Mouse (Mus musculus): ENCODE measurements at regions not wholly inside any gene's neighbourhood (a gene's known extent, or its start where the extent isn't known, plus 50 kb on each side); places are given as distances from the start of the nearest gene placed in this dataset.

- CTCF ChIA-PET = no interaction called here
- POLR2A ChIA-PET = no interaction called here
Observed at GRCm38 (mm10) chr5:62997464-62997863, 183.8 kb downstream of the Dthd1 start.

- CTCF ChIA-PET = no interaction called here
Observed at GRCm38 (mm10) chr5:63034446-63034845, 220.8 kb downstream of the Dthd1 start.

GRCm38 (mm10) chr5:63045751-63046150 is 232.1 kb downstream of the Dthd1 start:
- ChIA-PET POLR2A (no interaction called here), CTCF (no interaction called here)

More at GRCm38 (mm10) chr5:63034446-63034845, 220.8 kb downstream of the Dthd1 start:
- POLR2A ChIA-PET = no interaction called here

- POLR2A ChIA-PET = no interaction called here
- CTCF ChIA-PET = no interaction called here
Observed at GRCm38 (mm10) chr5:63063301-63063700, 249.7 kb downstream of the Dthd1 start.

- ChIA-PET POLR2A (interaction anchor here in 1 of 4 experiments (0.6 kb wide), 1 partner anchor 13 kb away, joined by 4 read pairs; no protein-coding TSS in a partner anchor), CTCF (no interaction called here)
Observed at GRCm38 (mm10) chr5:63066872-63067271, 253.2 kb downstream of the Dthd1 start.

GRCm38 (mm10) chr5:63098129-63098528 is 284.5 kb downstream of the Dthd1 start:
- POLR2A ChIA-PET = no interaction called here
- CTCF ChIA-PET = no interaction called here

- ChIA-PET POLR2A (no interaction called here), CTCF (no interaction called here)
Observed at GRCm38 (mm10) chr5:63132552-63132951, 318.9 kb downstream of the Dthd1 start.

- POLR2A ChIA-PET = no interaction called here
- CTCF ChIA-PET = no interaction called here
Observed at GRCm38 (mm10) chr5:63137957-63138356, 324.3 kb downstream of the Dthd1 start.

GRCm38 (mm10) chr5:63169687-63170086 is 356.1 kb downstream of the Dthd1 start:
- POLR2A ChIA-PET = no interaction called here
- CTCF ChIA-PET = no interaction called here

GRCm38 (mm10) chr5:63170493-63170892 is 356.9 kb downstream of the Dthd1 start:
- ChIA-PET POLR2A (no interaction called here), CTCF (no interaction called here)

- CTCF ChIA-PET = no interaction called here
- POLR2A ChIA-PET = no interaction called here
Observed at GRCm38 (mm10) chr5:63213381-63213780, 399.8 kb downstream of the Dthd1 start.

- CTCF ChIA-PET = no interaction called here
- POLR2A ChIA-PET = no interaction called here
Observed at GRCm38 (mm10) chr5:63219467-63219866, 405.8 kb downstream of the Dthd1 start.

GRCm38 (mm10) chr5:63262568-63262967 is 386.3 kb upstream of the Nwd2 start:
- ChIA-PET POLR2A (no interaction called here), CTCF (no interaction called here)

Measured in embryonic stem cell, embryonic (primary cell).